Mouse (Mus musculus): ENCODE results near the gene Sec31b. TPM values are rescaled to one million over a fixed set of nuclear protein-coding genes. Genes with fewer than 3 reads are reported as not detected.

Gene Sec31b
- 0.19 and 0.34 TPM in 2 replicates for polyA plus RNA-seq (2015; fragmentation: Nextera tagmentation; extraction: Ambion mirVana)

- no peak within 1 kb of the TSS for H3K27ac ChIP-seq (replicated peaks)
- ATAC-seq (ENCODE audit: low FRiP score, low TSS enrichment) (peak; percentile 67), DNase-seq (ENCODE audit: low spot score) (peak; percentile 41)
- H3K4me1 ChIP-seq (replicated peaks; ENCODE audit: control insufficient read depth, insufficient read depth) = no peaks in the 10 kb centered on the region
- H3K9me3 ChIP-seq (ENCODE audit: control insufficient read depth, low read length) = no peaks in the 10 kb centered on the region
- TF ChIP-seq EP300 (optimal IDR thresholded peaks at IDR 0.05) = no peak
- TF ChIP-seq CTCF (IDR thresholded peaks at IDR 0.05; ENCODE audit: low read depth) = no peak
- 0 out of 2 replicates have a peak, but pooled peaks cover 3% of the 10 kb centered on the region for H3K27me3 ChIP-seq (ENCODE audit: control insufficient read depth, insufficient read depth, low read length)
- WGBS = 4% methylated on average over 47 of the region's 47 CpGs
- H3K9ac ChIP-seq (ENCODE audit: low read length) = peak within 1 kb of the TSS; percentile 58
- peak within 1 kb of the TSS; percentile 85 for H3K4me2 ChIP-seq (replicated peaks; ENCODE audit: low read depth)
- H3K36me3 ChIP-seq (ENCODE audit: control insufficient read depth, insufficient read depth, low read length) = peaks cover 15% of the 10 kb centered on the region
- peak within 1 kb of the TSS; percentile 45 for H3K4me3 ChIP-seq (ENCODE audit: low read depth, low read length)
Observed at GRCm38 (mm10) chr19:44545321-44546041, at the start of gene Sec31b. TSS of gene Sec31b (minus strand) at chr19:44545864.

GRCm38 (mm10) chr19:44594180-44594579 is 48.5 kb upstream of the Sec31b start:
- no peak for ATAC-seq (ENCODE audit: low FRiP score, low TSS enrichment)

GRCm38 (mm10) chr19:44591638-44592037 is 46.0 kb upstream of the Sec31b start:
- TF ChIP-seq CTCF (IDR thresholded peaks at IDR 0.05; ENCODE audit: low read depth) = no peak
- no peak for TF ChIP-seq EP300 (optimal IDR thresholded peaks at IDR 0.05)
- no peaks in the 10 kb centered on the region for H3K27me3 ChIP-seq (ENCODE audit: control insufficient read depth, insufficient read depth, low read length)
- H3K4me3 ChIP-seq (ENCODE audit: low read depth, low read length) = no peak overlapping the region
- no peaks in the 10 kb centered on the region for H3K4me1 ChIP-seq (replicated peaks; ENCODE audit: control insufficient read depth, insufficient read depth)
- H3K9ac ChIP-seq (ENCODE audit: low read length) = no peak overlapping the region
- no peaks in the 10 kb centered on the region for H3K9me3 ChIP-seq (ENCODE audit: control insufficient read depth, low read length)
- H3K4me2 ChIP-seq (replicated peaks; ENCODE audit: low read depth) = no peak overlapping the region
- no peak for DNase-seq (ENCODE audit: low spot score)
- no peak overlapping the region for H3K27ac ChIP-seq (replicated peaks)
- no peak for ATAC-seq (ENCODE audit: low FRiP score, low TSS enrichment)
- H3K36me3 ChIP-seq (ENCODE audit: control insufficient read depth, insufficient read depth, low read length) = no peaks in the 10 kb centered on the region
- 66% methylated on average over 6 of the region's 6 CpGs for WGBS

More at GRCm38 (mm10) chr19:44594180-44594579, 48.5 kb upstream of the Sec31b start:
- Histone ChIP-seq H3K4me2 (replicated peaks; ENCODE audit: low read depth) (no peak overlapping the region), H3K9ac (ENCODE audit: low read length) (no peak overlapping the region), H3K4me3 (ENCODE audit: low read depth, low read length) (no peak overlapping the region), H3K27me3 (ENCODE audit: control insufficient read depth, insufficient read depth, low read length) (no peaks in the 10 kb centered on the region), H3K27ac (replicated peaks) (no peak overlapping the region), H3K9me3 (ENCODE audit: control insufficient read depth, low read length) (no peaks in the 10 kb centered on the region), H3K4me1 (replicated peaks; ENCODE audit: control insufficient read depth, insufficient read depth) (no peaks in the 10 kb centered on the region), H3K36me3 (ENCODE audit: control insufficient read depth, insufficient read depth, low read length) (no peaks in the 10 kb centered on the region)
- 96% methylated on average over 14 of the region's 14 CpGs for WGBS
- no peak for TF ChIP-seq CTCF (IDR thresholded peaks at IDR 0.05; ENCODE audit: low read depth)
- no peak for TF ChIP-seq EP300 (optimal IDR thresholded peaks at IDR 0.05)
- DNase-seq (ENCODE audit: low spot score) = no peak

GRCm38 (mm10) chr19:44590992-44591391 is 45.3 kb upstream of the Sec31b start:
- Histone ChIP-seq H3K27me3 (ENCODE audit: control insufficient read depth, insufficient read depth, low read length) (no peaks in the 10 kb centered on the region), H3K36me3 (ENCODE audit: control insufficient read depth, insufficient read depth, low read length) (no peaks in the 10 kb centered on the region), H3K9me3 (ENCODE audit: control insufficient read depth, low read length) (no peaks in the 10 kb centered on the region), H3K27ac (replicated peaks) (no peak overlapping the region), H3K4me2 (replicated peaks; ENCODE audit: low read depth) (no peak overlapping the region), H3K4me1 (replicated peaks; ENCODE audit: control insufficient read depth, insufficient read depth) (no peaks in the 10 kb centered on the region), H3K4me3 (ENCODE audit: low read depth, low read length) (no peak overlapping the region), H3K9ac (ENCODE audit: low read length) (no peak overlapping the region)
- no peak for TF ChIP-seq CTCF (IDR thresholded peaks at IDR 0.05; ENCODE audit: low read depth)
- TF ChIP-seq EP300 (optimal IDR thresholded peaks at IDR 0.05) = no peak
- no peak for DNase-seq (ENCODE audit: low spot score)
- no peak for ATAC-seq (ENCODE audit: low FRiP score, low TSS enrichment)
- 85% methylated on average over 18 of the region's 18 CpGs for WGBS

GRCm38 (mm10) chr19:44589591-44590223 is 44.0 kb upstream of the Sec31b start:
- no peak overlapping the region for H3K9ac ChIP-seq (ENCODE audit: low read length)
- H3K4me3 ChIP-seq (ENCODE audit: low read depth, low read length) = no peak overlapping the region
- H3K9me3 ChIP-seq (ENCODE audit: control insufficient read depth, low read length) = no peaks in the 10 kb centered on the region
- H3K4me1 ChIP-seq (replicated peaks; ENCODE audit: control insufficient read depth, insufficient read depth) = no peaks in the 10 kb centered on the region
- DNase-seq (ENCODE audit: low spot score) = no peak
- no peak overlapping the region for H3K27ac ChIP-seq (replicated peaks)
- 26% methylated on average over 7 of the region's 7 CpGs for WGBS
- no peaks in the 10 kb centered on the region for H3K27me3 ChIP-seq (ENCODE audit: control insufficient read depth, insufficient read depth, low read length)
- no peaks in the 10 kb centered on the region for H3K36me3 ChIP-seq (ENCODE audit: control insufficient read depth, insufficient read depth, low read length)
- no peak for ATAC-seq (ENCODE audit: low FRiP score, low TSS enrichment)
- no peak for TF ChIP-seq CTCF (IDR thresholded peaks at IDR 0.05; ENCODE audit: low read depth)
- H3K4me2 ChIP-seq (replicated peaks; ENCODE audit: low read depth) = no peak overlapping the region

- no peaks in the 10 kb centered on the region for H3K36me3 ChIP-seq (ENCODE audit: control insufficient read depth, insufficient read depth, low read length)
- H3K9ac ChIP-seq (ENCODE audit: low read length) = no peak overlapping the region
- ATAC-seq (ENCODE audit: low FRiP score, low TSS enrichment) (no peak), DNase-seq (ENCODE audit: low spot score) (no peak)
- no peak overlapping the region for H3K27ac ChIP-seq (replicated peaks)
- H3K9me3 ChIP-seq (ENCODE audit: control insufficient read depth, low read length) = no peaks in the 10 kb centered on the region
- TF ChIP-seq EP300 (optimal IDR thresholded peaks at IDR 0.05) = no peak
- no peak for TF ChIP-seq CTCF (IDR thresholded peaks at IDR 0.05; ENCODE audit: low read depth)
- H3K27me3 ChIP-seq (ENCODE audit: control insufficient read depth, insufficient read depth, low read length) = no peaks in the 10 kb centered on the region
- no peak overlapping the region for H3K4me3 ChIP-seq (ENCODE audit: low read depth, low read length)
- no peaks in the 10 kb centered on the region for H3K4me1 ChIP-seq (replicated peaks; ENCODE audit: control insufficient read depth, insufficient read depth)
- no peak overlapping the region for H3K4me2 ChIP-seq (replicated peaks; ENCODE audit: low read depth)
- WGBS = 43% methylated on average over 4 of the region's 4 CpGs
Observed at GRCm38 (mm10) chr19:44588036-44588435, 42.4 kb upstream of the Sec31b start.
